Mouse (Mus musculus) olfactory bulb, adult 2 months (tissue): ENCODE measurements at regions not wholly inside any gene's neighbourhood (a gene's known extent, or its start where the extent isn't known, plus 50 kb on each side); places are given as distances from the start of the nearest gene placed in this dataset.

ENCODE experiments used
- H3K27ac ChIP-seq: fragments of 200-500 bp; 2 replicates; pipeline ENCODE4 v1.5.1; 2012; ENCODE audit warnings: low read depth, low read length; ENCODE audit not compliant: insufficient read depth
- H3K4me1 ChIP-seq: fragments of 200-500 bp; 2 replicates; pipeline ENCODE4 v1.6.1; 2012; ENCODE audit warnings: low read length; ENCODE audit not compliant: control insufficient read depth, insufficient read depth
- H3K4me3 ChIP-seq: fragments of 200-500 bp; 2 replicates; pipeline ENCODE4 v1.5.1; 2012; ENCODE audit warnings: mild to moderate bottlenecking, low read depth, low read length, moderate library complexity; ENCODE audit not compliant: insufficient read depth
- CTCF ChIP-seq: fragments of 200-500 bp; IDR thresholded peaks from 2 replicates; pipeline ENCODE4 v1.5.1; 2012; ENCODE audit warnings: low read depth, mild to moderate bottlenecking, low read length, moderate library complexity; ENCODE audit not compliant: insufficient read depth
- POLR2A ChIP-seq: fragments of 200-500 bp; IDR thresholded peaks from 2 replicates; pipeline ENCODE4 v1.6.1; 2012; ENCODE audit warnings: mild to moderate bottlenecking, low read depth, low read length, moderate library complexity; ENCODE audit not compliant: insufficient read depth
- WGBS: fragments of 180-500 bp; shearing (Covaris S2); methylation state at CpG from one replicate; pipeline ENCODE4 v1.1.7; 2018; 5-methylcytosine and 5-hydroxymethylcytosine counted together

- Histone ChIP-seq H3K4me3 (peak overlapping the region; percentile 91), H3K27ac (peak overlapping the region; percentile 99), H3K4me1 (no peaks in the 10 kb centered on the region)
- 6% methylated on average over 31 of the region's 31 CpGs for WGBS
- TF ChIP-seq CTCF (no peak), POLR2A (peak; percentile 91)
These were observed 61.9 kb upstream of the Ak4 start for GRCm38 (mm10) chr4:101356954-101357891.

- under 1% methylated on average over 102 of the region's 107 CpGs for WGBS
- Histone ChIP-seq H3K4me3 (peak overlapping the region; percentile 91), H3K27ac (peak overlapping the region; percentile 99), H3K4me1 (no peaks in the 10 kb centered on the region)
- no peak for TF ChIP-seq CTCF
- peak; percentile 65 for TF ChIP-seq POLR2A
These were observed 62.8 kb upstream of the Ak4 start for GRCm38 (mm10) chr4:101356093-101356953.

- no peak for TF ChIP-seq POLR2A
- TF ChIP-seq CTCF = no peak
- Histone ChIP-seq H3K4me1 (peaks cover 3% of the 10 kb centered on the region), H3K27ac (peak overlapping the region; percentile 99), H3K4me3 (peak overlapping the region; percentile 91)
- under 1% methylated on average over 31 of the region's 31 CpGs for WGBS
These were observed 63.5 kb upstream of the Ak4 start for GRCm38 (mm10) chr4:101355431-101356092.

- peak overlapping the region; percentile 91 for H3K4me3 ChIP-seq
- peaks cover 4% of the 10 kb centered on the region for H3K4me1 ChIP-seq
- WGBS = 3% methylated on average over 7 of the region's 7 CpGs
- peak overlapping the region; percentile 99; the same call in 1 of the 2 replicates for H3K27ac ChIP-seq
- no peak for TF ChIP-seq CTCF
- TF ChIP-seq POLR2A = no peak
These were observed 64.1 kb upstream of the Ak4 start for GRCm38 (mm10) chr4:101354951-101355350.

- Histone ChIP-seq H3K4me1 (peaks cover 4% of the 10 kb centered on the region), H3K4me3 (peak overlapping the region; percentile 39), H3K27ac (no peak overlapping the region)
- TF ChIP-seq CTCF = no peak
- TF ChIP-seq POLR2A = no peak
- WGBS = 5% methylated on average over 7 of the region's 7 CpGs
These were observed 64.8 kb upstream of the Ak4 start for GRCm38 (mm10) chr4:101354086-101354855.

- H3K4me1 ChIP-seq = peaks cover 4% of the 10 kb centered on the region
- H3K27ac ChIP-seq = no peak overlapping the region
- H3K4me3 ChIP-seq = no peak overlapping the region
- WGBS = 61% methylated on average over 4 of the region's 4 CpGs
- TF ChIP-seq CTCF (no peak), POLR2A (no peak)
These were observed 66.9 kb upstream of the Ak4 start for GRCm38 (mm10) chr4:101352178-101352577.

- no peak overlapping the region for H3K4me3 ChIP-seq
- WGBS = 85% methylated on average over 3 of the region's 3 CpGs
- no peak overlapping the region for H3K27ac ChIP-seq
- TF ChIP-seq CTCF (no peak), POLR2A (no peak)
- H3K4me1 ChIP-seq = peaks cover 4% of the 10 kb centered on the region
These were observed 67.4 kb upstream of the Ak4 start for GRCm38 (mm10) chr4:101351716-101352115.

- TF ChIP-seq POLR2A (no peak), CTCF (no peak)
- H3K4me1 ChIP-seq = peaks cover 4% of the 10 kb centered on the region
- WGBS = 74% methylated on average over 8 of the region's 8 CpGs
These were observed 68.4 kb upstream of the Ak4 start for GRCm38 (mm10) chr4:101350656-101351055.

More at GRCm38 (mm10) chr4:101350656-101351055, 68.4 kb upstream of the Ak4 start:
- H3K27ac ChIP-seq = 0 out of 2 replicates have a peak overlapping the region, but pooled peaks have one; percentile 23
- no peak overlapping the region for H3K4me3 ChIP-seq
